Mouse (Mus musculus) retina, embryonic 14.5 days (tissue): Measurements from ENCODE around the gene Map2k1.
A peak's percentile ranks its signal among the peaks of the same experiment; 100 is the strongest.
"Not testable (repeated sequence)": the region's sequence is repeated elsewhere in the genome, so short reads cannot be mapped to it uniquely, and the experiment has no call there.

Experiments used
- DNase-seq: peaks from one replicate; pipeline ENCODE4 v3.0.0-alpha.2; 2015; ENCODE audit warnings: low spot score

The Map2k1 gene

DNA sequence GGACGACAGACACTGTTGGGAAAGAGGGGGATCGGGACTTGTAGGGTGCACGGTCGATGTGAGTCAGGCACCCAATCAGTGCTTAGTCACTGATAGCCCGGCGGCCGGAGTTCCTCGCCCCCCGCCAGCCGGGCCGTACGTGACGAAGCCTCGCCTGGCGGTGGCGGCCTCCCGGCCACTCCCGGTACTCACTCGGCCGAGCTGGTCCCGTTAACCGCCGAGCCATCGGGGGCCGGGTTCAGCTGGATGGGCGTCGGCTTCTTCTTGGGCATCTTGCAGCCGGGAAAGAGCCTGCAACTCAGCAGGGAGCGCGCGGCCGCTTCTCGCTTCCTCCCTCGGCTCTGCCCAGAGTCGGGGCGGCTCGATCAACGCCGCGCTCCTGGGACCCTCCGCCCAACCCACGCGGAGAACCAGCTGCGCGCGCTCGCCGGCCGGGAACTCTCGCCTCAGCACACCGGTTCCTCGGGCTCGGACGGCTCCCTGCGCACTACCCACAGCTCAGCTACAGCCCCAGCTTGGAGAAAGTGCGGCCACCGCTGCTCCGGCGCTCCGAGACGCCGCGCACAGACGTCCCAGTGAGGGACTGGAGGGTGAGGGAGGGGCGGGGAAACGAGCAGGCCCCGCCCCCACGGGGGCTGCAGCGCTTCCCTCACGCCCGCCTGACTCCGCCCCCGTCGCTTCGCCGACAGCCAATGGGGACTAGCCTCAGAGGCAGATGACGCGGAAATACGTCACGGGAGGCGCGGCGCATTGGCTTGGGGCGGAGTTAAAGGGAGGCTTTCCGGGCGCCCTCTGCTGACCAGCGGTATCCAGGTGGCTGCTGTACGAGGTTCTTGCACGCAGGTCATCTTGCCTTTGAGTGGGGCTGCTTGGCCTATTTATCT lies at the start of gene Map2k1:
TSS of gene Map2k1 (minus strand) at position 611 of the 884 bp plus-strand sequence.
- DNase-seq: peak; percentile 100

DNA sequence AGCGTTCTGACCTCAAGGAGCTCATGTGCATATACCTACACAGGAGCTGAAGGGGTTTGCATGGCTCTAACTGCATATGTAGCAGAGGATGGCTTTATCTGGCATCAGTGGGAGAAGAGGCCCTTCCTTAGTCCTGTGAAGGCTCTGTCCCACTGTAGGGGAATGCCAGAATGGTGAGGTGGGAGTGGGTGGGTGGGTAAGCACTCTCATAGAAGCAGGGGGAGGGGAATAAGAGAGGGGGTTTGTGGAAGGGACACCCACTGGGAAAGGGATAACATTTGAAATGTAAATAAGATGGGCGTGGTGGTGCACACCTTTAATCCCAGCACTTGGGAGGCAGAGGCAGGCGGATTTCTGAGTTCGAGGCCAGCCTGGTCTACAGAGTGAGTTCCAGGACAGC lies 49.7 kb upstream of the Map2k1 start:
- not testable (repeated sequence) for DNase-seq

DNA sequence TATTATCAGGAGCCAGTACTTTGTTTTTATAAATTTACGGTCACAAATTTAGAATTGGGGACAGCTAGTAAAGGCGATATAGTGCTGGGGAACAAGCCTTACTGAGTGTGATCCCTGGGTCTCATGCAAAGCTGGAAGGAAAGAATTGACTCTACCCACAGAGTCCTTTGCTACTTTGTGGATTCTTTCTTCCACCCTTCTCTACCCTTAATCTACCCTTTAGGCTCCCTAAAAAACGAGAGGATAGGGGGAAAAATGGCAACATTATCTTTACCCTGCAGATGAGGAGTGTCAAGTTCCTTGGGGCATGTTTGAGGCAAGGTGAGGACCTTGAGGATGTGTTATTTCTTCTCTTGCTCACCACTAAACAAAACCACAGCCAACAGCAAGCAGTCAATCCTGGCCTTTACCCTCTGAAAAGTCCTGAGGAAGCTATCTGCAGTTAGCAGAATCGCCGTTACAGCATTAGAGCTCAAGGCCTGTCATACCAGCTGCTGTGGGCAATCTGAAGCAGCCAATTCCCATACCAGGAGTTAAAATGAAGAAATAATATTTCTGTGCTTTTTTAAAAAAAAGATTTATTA lies 29.1 kb upstream of the Map2k1 start:
- DNase-seq: no peak

DNA sequence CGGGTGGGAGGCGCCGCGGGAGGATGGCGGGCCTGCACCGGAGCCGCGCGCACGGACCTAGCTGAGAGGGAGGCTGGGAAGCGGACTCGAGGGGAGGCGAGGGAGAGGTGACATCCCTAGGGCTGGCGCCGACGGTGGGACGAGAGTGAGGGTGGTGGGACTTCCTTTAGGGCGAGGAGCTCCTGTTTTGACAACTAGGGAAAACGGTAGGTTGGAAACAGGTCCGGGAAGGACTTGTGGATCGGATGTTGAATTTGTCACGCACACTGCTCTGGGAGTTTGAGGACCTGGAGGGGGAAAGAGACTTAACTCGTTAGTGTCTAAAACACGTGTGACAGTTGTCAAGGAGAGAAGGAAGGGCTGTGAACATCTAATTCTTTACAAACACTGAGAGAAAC lies 28.3 kb upstream of the Map2k1 start:
- no peak for DNase-seq

GRCm38 (mm10) chr9:64281105-64281780 lies 27.8 kb upstream of the Map2k1 start, which contains the start of gene Tipin:
Tipin (plus strand) TSS chr9:64281581.
- DNase-seq: peak; percentile 96

DNA sequence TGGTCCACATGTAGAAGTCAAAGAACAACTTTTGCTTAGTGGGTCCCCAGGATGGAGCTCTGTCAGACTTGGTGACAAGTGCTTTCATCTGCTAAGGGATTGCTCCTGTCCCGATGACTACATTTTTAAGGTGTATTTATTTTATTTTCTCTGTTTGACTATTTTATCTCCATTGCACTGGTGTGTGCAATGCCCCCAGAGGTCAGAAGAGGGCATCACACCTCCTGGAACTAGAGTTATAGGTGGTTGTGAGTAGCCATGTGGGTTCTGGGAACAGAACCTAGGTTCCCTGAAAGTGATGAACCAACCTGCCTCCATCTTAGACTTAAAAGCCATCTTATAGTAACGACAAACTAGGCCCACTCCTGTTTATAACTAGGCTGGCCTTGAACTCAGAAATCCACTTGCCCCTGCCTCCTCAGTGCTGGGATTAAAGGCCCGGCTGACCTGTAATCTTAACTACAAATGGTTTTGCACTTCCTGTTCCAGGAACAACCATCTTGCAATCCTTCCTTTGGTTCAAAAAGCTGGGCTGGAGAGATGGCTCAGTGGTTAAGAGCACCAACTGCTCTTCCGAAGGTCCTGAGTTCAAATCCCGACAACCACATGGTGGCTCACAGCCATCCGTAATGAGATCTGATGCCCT lies 25.4 kb upstream of the Map2k1 start:
- DNase-seq: no peak

DNA sequence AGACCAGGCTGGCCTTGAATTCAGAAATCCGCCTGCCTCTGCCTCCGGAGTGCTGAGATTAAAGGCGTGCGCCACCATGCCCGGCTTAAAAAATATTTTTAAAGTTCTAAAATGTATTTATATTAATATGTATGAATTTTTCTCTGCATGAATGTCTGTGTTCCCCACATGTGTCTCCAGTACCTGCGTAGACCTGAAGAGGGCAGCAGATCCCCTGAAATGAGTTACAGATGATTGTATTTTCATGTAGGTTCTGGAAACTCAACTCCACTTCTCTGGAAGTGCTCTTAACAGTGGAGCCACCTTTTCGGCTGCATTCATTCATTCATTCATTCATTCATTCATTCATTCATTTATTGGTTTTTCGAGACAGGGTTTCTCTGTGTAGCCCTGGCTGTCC lies 24.3 kb upstream of the Map2k1 start:
- peak; percentile 86 for DNase-seq

- DNase-seq: peak; percentile 53
These were observed 21.5 kb upstream of the Map2k1 start for GRCm38 (mm10) chr9:64274919-64275318.

GRCm38 (mm10) chr9:64274291-64274690 lies 20.9 kb upstream of the Map2k1 start:
- DNase-seq: no peak

DNA sequence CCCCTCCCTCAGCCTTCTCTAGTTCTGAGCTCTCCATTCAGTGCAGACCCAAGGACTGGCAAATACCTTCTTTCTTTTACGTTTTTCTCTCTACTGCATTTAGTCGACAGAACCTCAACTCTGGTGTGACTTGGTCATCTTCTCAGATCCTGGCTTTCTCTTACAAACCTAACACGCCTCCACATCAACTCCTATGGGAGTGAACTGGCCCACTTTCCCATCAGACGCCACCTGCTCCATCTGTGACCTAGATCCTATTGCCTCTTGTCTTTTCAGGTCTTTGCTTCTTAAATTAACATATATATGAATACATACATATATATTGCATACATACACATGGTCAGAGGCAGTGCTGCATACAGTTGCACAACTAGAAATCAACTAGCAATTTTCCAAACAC lies 20.3 kb upstream of the Map2k1 start:
- DNase-seq: peak; percentile 31

GRCm38 (mm10) chr9:64272611-64273010 lies 19.2 kb upstream of the Map2k1 start:
- DNase-seq: peak; percentile 59

DNA sequence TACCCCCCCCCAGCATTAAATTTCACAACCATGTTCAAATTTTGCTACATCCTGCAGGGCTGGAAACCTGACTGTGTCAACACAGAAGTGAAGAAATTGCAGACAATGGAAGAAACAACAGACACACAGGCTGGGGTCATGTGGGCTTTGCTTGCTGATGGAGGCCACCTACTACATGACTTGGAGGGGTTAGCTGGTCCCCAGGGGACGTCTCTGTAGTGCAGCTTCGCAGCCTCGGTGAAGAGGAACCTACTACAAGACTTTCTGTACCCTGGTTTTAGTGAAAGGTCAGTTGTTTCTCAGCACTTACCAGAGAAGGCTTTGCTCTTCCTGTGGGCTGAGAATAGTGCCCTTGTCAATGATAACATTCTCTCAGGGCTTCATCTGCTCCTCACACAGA lies 17.8 kb upstream of the Map2k1 start:
- DNase-seq: no peak

GRCm38 (mm10) chr9:64268836-64269235 lies 15.4 kb upstream of the Map2k1 start:
- not testable (repeated sequence) for DNase-seq

- DNase-seq: no peak
These were observed 14.8 kb upstream of the Map2k1 start for GRCm38 (mm10) chr9:64268196-64268595.

GRCm38 (mm10) chr9:64267231-64267630 lies 13.8 kb upstream of the Map2k1 start:
- DNase-seq: no peak

DNA sequence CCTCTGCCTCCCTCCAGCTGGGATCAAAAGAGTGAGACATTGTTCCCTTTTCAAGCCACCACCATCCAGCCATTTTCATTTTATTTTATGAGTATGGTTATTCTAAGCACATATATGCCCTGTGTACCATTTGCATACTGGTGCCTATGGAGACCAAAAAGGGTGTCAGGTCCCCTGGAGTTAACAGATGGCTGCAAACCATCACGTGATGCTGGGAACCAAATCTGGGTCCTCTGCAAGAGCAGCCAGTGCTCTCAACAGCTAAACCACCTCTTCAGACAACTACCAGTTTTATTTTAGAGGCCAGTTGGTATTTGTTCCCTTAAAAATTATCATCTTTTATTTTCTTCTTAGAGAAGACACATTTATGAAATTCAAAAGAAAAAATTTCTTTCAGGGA lies 11.4 kb upstream of the Map2k1 start:
- no peak for DNase-seq

GRCm38 (mm10) chr9:64261023-64261422 lies 7.6 kb upstream of the Map2k1 start:
- DNase-seq: no peak

- no peak for DNase-seq
These were observed 6.5 kb upstream of the Map2k1 start for GRCm38 (mm10) chr9:64259906-64260305.

DNA sequence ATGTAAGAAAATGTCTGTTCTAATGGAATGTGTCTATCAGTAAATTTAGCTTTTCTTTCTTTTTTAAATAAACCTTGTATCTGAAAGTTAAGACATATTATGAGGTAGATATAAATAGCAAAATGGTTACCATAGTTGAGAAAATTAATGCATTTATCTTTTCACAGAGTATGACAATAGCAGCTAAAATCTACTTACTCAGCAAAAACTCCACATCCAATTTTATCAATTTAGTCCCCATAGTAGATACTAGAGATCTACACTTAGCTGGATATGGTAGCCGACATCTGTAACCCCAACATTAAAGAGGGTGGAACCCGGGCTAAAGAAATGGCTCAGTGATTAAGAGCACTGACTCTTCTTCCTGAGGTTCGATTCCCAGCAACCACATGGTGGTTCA lies 2.8 kb upstream of the Map2k1 start:
- DNase-seq: no peak

GRCm38 (mm10) chr9:64255422-64255821 lies 2.0 kb upstream of the Map2k1 start:
- DNase-seq: no peak

DNA sequence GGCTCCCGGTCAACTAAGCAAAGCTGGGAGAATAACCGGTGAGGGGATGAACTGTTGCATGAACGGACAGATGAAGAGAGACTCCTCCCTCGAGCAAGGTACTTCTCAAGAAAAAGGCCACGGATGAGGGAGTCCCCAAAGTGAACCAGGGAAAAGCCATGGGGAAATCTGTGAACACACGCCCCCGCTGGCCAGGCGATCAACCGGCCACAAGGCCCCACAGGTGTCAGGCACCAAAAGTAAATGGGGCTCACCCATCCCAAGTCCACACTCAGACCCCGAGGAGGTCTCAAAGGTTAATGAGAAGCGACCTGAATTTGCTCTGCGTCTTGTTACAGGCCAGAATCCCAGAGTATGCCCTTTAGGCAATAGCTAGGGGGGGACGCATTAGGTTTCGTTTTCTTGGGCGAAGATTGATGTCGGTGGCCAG lies 825 bp downstream of the Map2k1 start:
- peak; percentile 26 for DNase-seq

DNA sequence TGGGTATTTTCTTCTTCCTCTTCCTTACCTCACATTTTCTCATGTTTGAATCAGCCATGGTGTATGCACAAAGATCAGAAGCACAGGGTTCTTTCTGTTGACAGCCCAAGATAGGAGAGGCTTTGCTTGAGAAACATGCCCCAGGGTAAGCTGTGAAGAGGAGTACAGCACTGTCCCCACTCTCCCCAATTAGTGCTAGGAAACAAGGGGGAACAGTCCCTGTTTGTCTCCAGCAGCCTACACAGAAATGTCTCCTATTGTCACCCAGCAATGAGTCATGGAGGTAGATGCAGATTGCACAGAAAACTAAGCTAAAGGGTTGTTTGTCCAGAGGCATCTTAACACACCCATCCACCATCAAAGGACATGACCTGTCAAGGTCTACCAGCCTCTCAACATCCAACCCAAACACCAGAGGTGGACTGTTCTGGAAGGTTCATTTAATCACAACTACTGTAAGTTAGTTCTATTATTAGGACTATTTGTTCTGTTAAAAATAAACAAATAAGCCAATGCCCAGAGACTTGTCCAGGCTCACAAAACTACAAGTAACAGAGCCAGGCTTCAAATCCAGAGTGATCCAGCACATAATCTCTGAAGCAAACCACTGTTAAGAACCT lies 3.2 kb downstream of the Map2k1 start:
- DNase-seq: no peak
